Mouse (Mus musculus) layer of hippocampus, adult 9-10 months (tissue): Measurements from ENCODE around the gene Srpk3.

Experiments
- DNase-seq: peaks from one replicate; pipeline ENCODE4 v3.0.0; 2022; ENCODE audit warnings: low spot score

The Srpk3 gene

GRCm38 (mm10) chrX:73805814-73806213 lies 31.6 kb downstream of the Srpk3 start:
- DNase-seq, result no peak

- no peak for DNase-seq
Observed at GRCm38 (mm10) chrX:73815072-73815471, 40.9 kb downstream of the Srpk3 start.

GRCm38 (mm10) chrX:73816596-73817314 lies 42.5 kb downstream of the Srpk3 start:
- DNase-seq, result no peak

GRCm38 (mm10) chrX:73823747-73824146 lies 49.5 kb downstream of the Srpk3 start:
- DNase-seq, result no peak

- no peak for DNase-seq
Observed at GRCm38 (mm10) chrX:73824185-73825151, 50.3 kb downstream of the Srpk3 start, which contains the start of gene Pdzd4. Pdzd4 (minus strand) TSS chrX:73824969.
